8 mouse cellular contexts compared by ENCODE assay signal in the genomic region with DNA sequence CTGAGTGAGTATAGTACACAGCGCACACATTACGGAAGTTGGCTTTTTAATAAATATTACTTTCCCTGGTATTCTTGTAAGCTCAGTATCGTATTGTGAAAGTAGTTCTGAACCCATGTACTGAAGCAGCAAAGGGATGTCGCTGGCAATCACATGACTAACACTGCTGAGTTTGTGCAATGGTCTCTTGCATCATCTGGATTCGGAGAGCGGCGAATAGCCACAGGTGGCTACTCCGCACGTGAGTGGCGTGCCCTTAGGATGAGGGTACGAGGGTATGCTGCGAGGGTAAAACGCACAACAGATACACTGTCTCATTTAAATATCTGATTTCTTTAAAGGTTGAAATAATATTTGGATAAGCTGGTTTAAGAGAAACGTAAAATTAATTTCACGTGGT. TPM values are rescaled to one million over a fixed set of nuclear protein-coding genes. Genes with fewer than 3 reads are reported as not detected.
A peak's percentile ranks its signal among the peaks of the same experiment; 100 is the strongest.
DNase-seq lines count a peak whose midpoint lies in the region; ATAC-seq and TF ChIP-seq lines count a peak whose summit lies in the region.

No protein-coding gene starts in this region.

- no peak for ATAC-seq in forebrain, embryonic 15.5 days (replicated peaks)
- ATAC-seq in liver, postnatal 0 days = no peak
- peak; percentile 20; the same call in 1 of the 2 replicates for ATAC-seq in neutrophil, adult 5-6 weeks (ENCODE audit: extremely low read depth, insufficient number of reproducible peaks, low FRiP score, poor library complexity, severe bottlenecking)

- WGBS in forebrain, embryonic 15.5 days = 91% methylated on average over 15 of the region's 15 CpGs
- WGBS in liver, postnatal 0 days (ENCODE audit: insufficient replicate concordance) = 57% methylated on average over 15 of the region's 15 CpGs

- DNase-seq in adrenal gland, adult (ENCODE audit: inconsistent age in 2 of 2, low spot score in 1 of 2) = peak; percentile 32 to 68
- no peak for DNase-seq in adrenal gland, adult 18-20 months (ENCODE audit: low spot score in 2 of 2)
- DNase-seq in liver, postnatal 0 days = peak; percentile 72
- DNase-seq in embryo, embryonic 10.5 days (ENCODE audit: low spot score) = no peak
- no peak for DNase-seq in urinary bladder, adult 18-20 months (ENCODE audit: low spot score in 2 of 2)

- H3K36me3 ChIP-seq in E14TG2a.4 (ENCODE audit: insufficient read depth, low read length) = peaks cover 24% of the 10 kb centered on the region
- H3K36me3 ChIP-seq in forebrain, embryonic 15.5 days = peaks cover 10% of the 10 kb centered on the region; the same call in 1 of the 2 replicates
- no peaks in the 10 kb centered on the region for H3K36me3 ChIP-seq in liver, postnatal 0 days (replicated peaks; ENCODE audit: insufficient read depth, low read length)

- H3K9me3 ChIP-seq in E14TG2a.4 (ENCODE audit: low read length) = no peaks in the 10 kb centered on the region
- H3K9me3 ChIP-seq in forebrain, embryonic 15.5 days = no peaks in the 10 kb centered on the region
- no peaks in the 10 kb centered on the region for H3K9me3 ChIP-seq in liver, postnatal 0 days (ENCODE audit: low read length)

- H3K9ac ChIP-seq in forebrain, embryonic 15.5 days (replicated peaks) = no peak overlapping the region
- no peak overlapping the region; the same call in 1 of the 2 replicates for H3K9ac ChIP-seq in liver, postnatal 0 days (replicated peaks)

- peak overlapping the region; percentile 89 for H3K4me3 ChIP-seq in E14TG2a.4 (replicated peaks; ENCODE audit: low read length)
- peak overlapping the region; percentile 99 for H3K4me3 ChIP-seq in forebrain, embryonic 15.5 days
- H3K4me3 ChIP-seq in liver, postnatal 0 days (ENCODE audit: low read depth, low read length) = peak overlapping the region; percentile 85

- TF ChIP-seq EP300 in liver, postnatal 0 days (IDR thresholded peaks at IDR 0.05; ENCODE audit: low read depth) = peak; percentile 60; the same call in 1 of the 2 replicates

- no peak for TF ChIP-seq CTCF in E14TG2a.4 (conservative IDR thresholded peaks at IDR 0.05; ENCODE audit: low read length)
- no peak for TF ChIP-seq CTCF in liver, postnatal 0 days (IDR thresholded peaks at IDR 0.05; ENCODE audit: low read depth)

- H3K4me2 ChIP-seq in forebrain, embryonic 15.5 days (replicated peaks) = peak overlapping the region; percentile 54
- H3K4me2 ChIP-seq in liver, postnatal 0 days (ENCODE audit: low read depth, low read length) = peak overlapping the region; percentile 95

- H3K4me1 ChIP-seq in E14TG2a.4 (replicated peaks; ENCODE audit: low read depth, low read length) = peaks cover 55% of the 10 kb centered on the region
- peaks cover 38% of the 10 kb centered on the region for H3K4me1 ChIP-seq in forebrain, embryonic 15.5 days
- H3K4me1 ChIP-seq in liver, postnatal 0 days (ENCODE audit: insufficient read depth) = peaks cover 18% of the 10 kb centered on the region

- H3K27me3 ChIP-seq in E14TG2a.4 (ENCODE audit: insufficient read depth, low read length) = peaks cover 13% of the 10 kb centered on the region
- no peaks in the 10 kb centered on the region for H3K27me3 ChIP-seq in forebrain, embryonic 15.5 days
- H3K27me3 ChIP-seq in liver, postnatal 0 days (ENCODE audit: insufficient read depth, low read length) = peaks cover 13% of the 10 kb centered on the region

- H3K27ac ChIP-seq in forebrain, embryonic 15.5 days (replicated peaks) = 0 out of 2 replicates have a peak overlapping the region, but pooled peaks have one; percentile 98
- H3K27ac ChIP-seq in liver, postnatal 0 days (ENCODE audit: low read depth) = peak overlapping the region; percentile 88

RNA-seq across cellular contexts. Expression of gene Cryzl1, which starts 1.3 kb away (rescaled TPM):
- total RNA-seq in adrenal gland, adult 18-20 months (2021) = 10 to 100 TPM; 45.9 TPM
- 111 and 118 TPM in 2 replicates for polyA plus RNA-seq in forebrain, embryonic 15.5 days (2015; fragmentation: Nextera tagmentation; extraction: Ambion mirVana)
- 27.3 and 27.4 TPM in 2 replicates for polyA plus RNA-seq in liver, postnatal 0 days (2015; fragmentation: Nextera tagmentation; extraction: Ambion mirVana)
- 82.5 and 90.5 TPM in 2 replicates for total RNA-seq in neutrophil, adult 5-6 weeks (2017)

RNA-seq across cellular contexts. Expression of gene Itsn1, which starts 1.6 kb away (rescaled TPM):
- 10 to 100 TPM; 36.5 to 49.3 TPM for total RNA-seq in adrenal gland, adult 18-20 months (2021)
- polyA plus RNA-seq in forebrain, embryonic 15.5 days (2015; fragmentation: Nextera tagmentation; extraction: Ambion mirVana) = 82.5 and 86.7 TPM in 2 replicates
- polyA plus RNA-seq in liver, postnatal 0 days (2015; fragmentation: Nextera tagmentation; extraction: Ambion mirVana) = 17.5 and 19.7 TPM in 2 replicates
- total RNA-seq in neutrophil, adult 5-6 weeks (2017) = 20.7 and 27.0 TPM in 2 replicates

RNA-seq across cellular contexts. Expression of gene Donson, which starts 38.9 kb away (rescaled TPM):
- 1 to 10 TPM; 7.5 to 7.8 TPM for total RNA-seq in adrenal gland, adult 18-20 months (2021)
- 20.0 and 20.3 TPM in 2 replicates for polyA plus RNA-seq in forebrain, embryonic 15.5 days (2015; fragmentation: Nextera tagmentation; extraction: Ambion mirVana)
- 12.4 and 14.2 TPM in 2 replicates for polyA plus RNA-seq in liver, postnatal 0 days (2015; fragmentation: Nextera tagmentation; extraction: Ambion mirVana)
- 81.0 and 93.7 TPM in 2 replicates for total RNA-seq in neutrophil, adult 5-6 weeks (2017)

Comparison
In these comparisons a context has a peak if more than half of its experiments do, and no peak if none do; other contexts are left out.
1. DNase-seq: peak in adrenal gland, adult (2 of 2) and liver, postnatal 0 days (single experiment); none in adrenal gland, adult 18-20 months (0 of 2), embryo, embryonic 10.5 days (single experiment) and urinary bladder, adult 18-20 months (0 of 2).
2. Peak in every context shown above with its lines, with median percentiles within 50 percentile points of each other: H3K4me3 ChIP-seq.